Mouse (Mus musculus) cortical plate, adult 2 months (tissue): ENCODE results near the gene Cnot3. TPM values are rescaled to one million over a fixed set of nuclear protein-coding genes. Genes with fewer than 3 reads are reported as not detected.
A peak's percentile ranks its signal among the peaks of the same experiment; 100 is the strongest.

Source experiments
- H3K27ac ChIP-seq: fragments of 200-500 bp; 2 replicates; pipeline ENCODE4 v1.5.1; 2012; ENCODE audit warnings: low read length, control low read depth, inconsistent platforms; ENCODE audit not compliant: insufficient read depth
- H3K4me1 ChIP-seq: fragments of 200-500 bp; 2 replicates; pipeline ENCODE4 v1.6.1; 2011; ENCODE audit warnings: low read length; ENCODE audit not compliant: control insufficient read depth, insufficient read depth
- H3K4me3 ChIP-seq: fragments of 200-500 bp; 2 replicates; pipeline ENCODE4 v1.5.1; 2011; ENCODE audit warnings: mild to moderate bottlenecking, low read length, control low read depth; ENCODE audit not compliant: insufficient read depth
- CTCF ChIP-seq: fragments of 200-500 bp; IDR thresholded peaks from 2 replicates; pipeline ENCODE4 v1.5.1; 2011; ENCODE audit warnings: mild to moderate bottlenecking, control low read depth, low read length; ENCODE audit not compliant: insufficient read depth; ENCODE audit errors: extremely low read depth
- POLR2A ChIP-seq: fragments of 200-500 bp; IDR thresholded peaks from 2 replicates; pipeline ENCODE4 v1.6.1; 2011; ENCODE audit warnings: mild to moderate bottlenecking, low read length, control low read depth; ENCODE audit not compliant: insufficient read depth; ENCODE audit errors: extremely low read depth
- polyA plus RNA-seq: library from polyadenylated mRNA; depleted of rRNA; stranded (reverse); fragments of >200 nt; gene quantifications from 2 replicates; pipeline ENCODE4 v1.2.3, GENCODE M21; 2012

The Cnot3 gene
- polyA plus RNA-seq, 1 experiment: 44.6 TPM

GRCm38 (mm10) chr7:3677342-3677741 lies 32.3 kb downstream of the Cnot3 start, which contains the start of gene Tmc4:
Tmc4 (minus strand) TSS chr7:3677553.
- no peak within 1 kb of the TSS for H3K4me3 ChIP-seq
- no peak within 1 kb of the TSS for H3K27ac ChIP-seq
- H3K4me1 ChIP-seq: no peaks in the 10 kb centered on the region
- no peak for TF ChIP-seq POLR2A
- TF ChIP-seq CTCF: no peak

- TF ChIP-seq CTCF: no peak
- TF ChIP-seq POLR2A: 0 out of 2 replicates have a peak, but pooled peaks have one; percentile 9
- Histone ChIP-seq H3K4me3 (no peak overlapping the region), H3K27ac (peak overlapping the region; percentile 88)
Observed at GRCm38 (mm10) chr7:3683908-3684550, 39.0 kb downstream of the Cnot3 start.

DNA sequence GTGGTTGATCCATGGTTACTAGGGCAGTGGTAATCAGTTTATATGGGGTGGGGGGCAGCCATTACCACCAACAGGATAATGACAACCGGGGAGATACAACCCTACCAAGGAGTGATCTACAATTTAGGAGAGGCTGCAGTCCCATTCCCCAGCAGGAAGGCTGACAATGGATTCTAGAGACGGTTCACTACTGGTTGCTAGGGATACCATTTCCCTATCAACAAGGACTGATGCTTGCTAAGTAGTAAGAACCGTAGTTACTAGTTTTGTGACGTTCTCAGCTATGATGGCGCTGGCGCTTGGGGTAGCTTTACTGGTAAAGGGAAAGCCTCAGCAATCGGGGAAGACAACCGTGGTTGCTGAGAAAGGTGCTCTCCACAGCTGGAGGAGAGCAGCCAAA lies 39.6 kb downstream of the Cnot3 start:
- TF ChIP-seq POLR2A (no peak), CTCF (no peak)
- Histone ChIP-seq H3K4me3 (no peak overlapping the region), H3K27ac (peak overlapping the region; percentile 88), H3K4me1 (peaks cover 8% of the 10 kb centered on the region; the same call in 1 of the 2 replicates)

More at GRCm38 (mm10) chr7:3683908-3684550, 39.0 kb downstream of the Cnot3 start:
- peaks cover 8% of the 10 kb centered on the region; the same call in 1 of the 2 replicates for H3K4me1 ChIP-seq

DNA sequence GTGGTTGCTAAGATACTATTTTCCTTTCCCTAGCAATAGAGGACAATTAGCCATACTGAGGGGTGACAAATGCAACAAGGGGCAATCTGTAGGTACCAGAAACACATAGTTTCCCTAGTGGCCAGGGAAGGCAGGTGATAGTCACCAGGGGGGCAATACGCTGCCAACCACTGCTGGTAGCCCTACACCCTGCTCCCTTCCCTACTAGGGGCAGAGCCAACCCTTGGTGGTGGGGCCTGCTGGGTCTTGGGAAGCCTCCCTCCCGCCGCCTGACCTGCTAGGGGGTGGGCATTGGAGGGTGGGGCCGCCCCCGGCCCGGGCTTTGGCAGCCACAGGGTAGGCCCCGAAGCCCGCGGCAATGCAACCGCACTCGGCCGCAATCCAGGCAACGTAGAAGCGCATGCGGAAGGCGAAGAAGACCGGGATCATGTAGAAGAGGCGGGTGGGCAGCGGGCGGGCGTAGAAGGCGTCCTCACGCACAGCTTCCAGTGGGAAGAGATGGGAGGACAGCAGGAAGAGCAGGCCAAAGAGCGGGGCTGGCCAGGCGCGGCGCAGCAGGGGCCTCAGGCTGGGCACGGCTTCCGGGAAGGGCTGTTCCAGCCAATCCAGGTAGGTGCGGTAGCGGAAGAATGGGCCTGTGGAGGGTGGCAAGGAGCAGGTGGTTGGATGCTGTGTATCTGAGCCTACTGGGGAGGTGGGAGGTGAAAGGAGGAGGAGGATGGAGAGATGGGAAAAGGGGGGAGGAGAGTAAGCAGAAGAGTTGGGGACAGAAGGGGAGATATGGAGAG lies 40.5 kb downstream of the Cnot3 start:
- H3K4me1 ChIP-seq: peaks cover 8% of the 10 kb centered on the region; the same call in 1 of the 2 replicates
- TF ChIP-seq POLR2A: no peak
- no peak for TF ChIP-seq CTCF
- H3K4me3 ChIP-seq: no peak overlapping the region
- no peak overlapping the region for H3K27ac ChIP-seq

DNA sequence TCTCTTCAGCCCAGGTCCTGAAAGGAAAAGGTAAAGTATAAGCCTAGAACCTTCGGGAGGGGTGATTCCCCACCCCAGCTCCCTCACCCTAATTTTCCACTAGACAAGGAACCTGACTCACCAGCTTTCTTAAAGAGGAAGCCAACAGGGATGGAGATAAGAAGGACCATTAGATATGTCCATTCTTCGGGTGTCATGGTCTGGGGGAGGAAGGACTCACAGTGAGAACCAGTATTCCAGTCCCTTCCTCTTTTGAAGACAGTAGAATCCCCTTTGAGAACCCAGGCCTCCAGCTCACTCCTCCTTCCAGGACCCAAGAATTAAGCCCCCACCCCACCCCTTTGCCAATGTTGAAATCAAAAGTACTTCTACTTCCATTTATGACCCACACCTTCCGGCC lies 46.9 kb downstream of the Cnot3 start:
- no peak overlapping the region for H3K27ac ChIP-seq
- no peaks in the 10 kb centered on the region for H3K4me1 ChIP-seq
- TF ChIP-seq POLR2A (no peak), CTCF (no peak)

DNA sequence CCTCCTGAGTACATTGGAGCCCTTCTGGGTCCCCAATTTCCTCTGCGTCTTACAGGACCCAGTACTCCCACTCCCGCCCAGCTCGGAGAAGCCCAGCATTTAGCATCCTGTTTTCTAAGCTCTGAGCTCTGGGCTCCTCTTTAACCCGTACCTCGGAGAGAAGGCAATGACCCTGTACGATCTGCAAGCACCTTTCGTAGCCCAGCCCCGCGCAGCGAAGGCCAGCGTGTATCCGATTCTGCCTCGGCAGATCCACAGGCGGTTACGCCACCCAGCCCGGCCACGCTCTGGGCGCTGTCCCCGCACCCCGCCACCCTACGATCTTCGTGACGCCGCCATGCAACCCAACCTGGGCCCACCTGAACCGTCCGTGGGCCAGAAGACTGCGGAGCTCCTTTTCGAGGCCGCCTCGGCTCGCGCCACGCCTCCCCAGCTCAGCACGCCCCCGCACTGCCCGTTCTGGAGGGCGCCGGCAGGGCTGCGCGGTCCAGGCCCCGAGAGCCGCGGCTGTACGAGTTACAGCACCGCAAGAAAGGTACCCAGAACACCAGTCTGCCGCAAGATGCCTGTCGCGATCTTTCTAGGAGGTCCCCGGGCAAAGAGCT lies 47.4 kb downstream of the Cnot3 start, which contains the start of gene Tsen34:
Tsen34 (plus strand) TSS at position 482 of the 605 bp plus-strand sequence.
- Histone ChIP-seq H3K4me1 (no peaks in the 10 kb centered on the region), H3K27ac (peak within 1 kb of the TSS; percentile 29), H3K4me3 (peak within 1 kb of the TSS; percentile 53)
- TF ChIP-seq CTCF (no peak), POLR2A (no peak)

More for the DNA sequence above, 46.9 kb downstream of the Cnot3 start:
- peak overlapping the region; percentile 53 for H3K4me3 ChIP-seq

GRCm38 (mm10) chr7:3692987-3693808 lies 48.1 kb downstream of the Cnot3 start, which contains the start of gene Mboat7:
Mboat7 (minus strand) TSS chr7:3693523.
- peak within 1 kb of the TSS; percentile 29 for H3K27ac ChIP-seq
- no peaks in the 10 kb centered on the region for H3K4me1 ChIP-seq
- TF ChIP-seq POLR2A (peak; percentile 83), CTCF (no peak)
- H3K4me3 ChIP-seq: peak within 1 kb of the TSS; percentile 53

DNA sequence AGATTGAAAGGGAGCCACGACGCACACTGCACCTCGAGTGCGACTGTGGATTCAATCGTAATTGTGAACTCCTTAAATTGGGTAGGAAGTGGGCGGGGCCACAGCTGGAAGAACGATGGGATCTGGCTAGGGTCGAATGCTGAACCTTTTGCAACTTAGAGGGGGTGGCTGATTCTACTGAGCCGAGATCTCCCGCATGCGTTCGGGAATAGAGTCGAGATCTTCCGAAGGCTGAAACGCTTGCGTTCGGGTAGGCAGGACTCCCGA lies 48.7 kb downstream of the Cnot3 start:
- Histone ChIP-seq H3K4me1 (no peaks in the 10 kb centered on the region), H3K4me3 (peak overlapping the region; percentile 53), H3K27ac (peak overlapping the region; percentile 7)
- TF ChIP-seq POLR2A: no peak
- no peak for TF ChIP-seq CTCF
